Mouse (Mus musculus) layer of hippocampus, postnatal 25 days (tissue): ENCODE measurements around the gene Traip. TPM values are rescaled to one million over a fixed set of nuclear protein-coding genes. Genes with fewer than 3 reads are reported as not detected.
"Not testable (repeated sequence)": the region's sequence is repeated elsewhere in the genome, so short reads cannot be mapped to it uniquely, and the experiment has no call there.

Experiments used
- DNase-seq, 2 experiments: peaks; one replicate each; pipeline ENCODE4 v3.0.0; 2022; ENCODE audit warnings: mixed read lengths in 2 of 2, low spot score in 1 of 2; ENCODE audit errors: extremely low spot score in 1 of 2
- total RNA-seq, 2 experiments: library from RNA; stranded (reverse); gene quantifications; 2 replicates each; pipeline ENCODE4 v1.2.3; 2021

Gene Traip
- total RNA-seq, 2 experiments from 2014 or later: 17.2 to 19.1 TPM

DNA sequence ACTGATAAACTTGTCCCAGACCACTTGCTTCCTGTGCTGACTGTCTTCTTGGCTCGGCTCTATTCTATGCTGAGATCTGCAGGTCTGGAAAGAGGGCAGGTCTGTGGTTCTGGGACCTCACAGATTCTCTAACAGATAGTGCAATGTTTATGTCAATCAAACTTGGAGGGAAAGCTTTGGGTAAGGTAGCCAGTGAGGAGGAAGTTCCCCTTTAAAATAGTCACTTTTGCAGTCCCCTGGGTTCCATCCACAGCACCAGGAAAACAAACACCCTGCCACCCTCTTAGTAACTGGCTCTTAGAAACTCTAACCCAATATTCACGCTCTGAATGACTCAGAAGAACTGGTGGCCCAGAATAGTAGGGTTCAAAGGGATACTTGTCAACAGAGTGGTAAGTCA, 44.5 kb downstream of the Traip start:
- DNase-seq: no peak

DNA sequence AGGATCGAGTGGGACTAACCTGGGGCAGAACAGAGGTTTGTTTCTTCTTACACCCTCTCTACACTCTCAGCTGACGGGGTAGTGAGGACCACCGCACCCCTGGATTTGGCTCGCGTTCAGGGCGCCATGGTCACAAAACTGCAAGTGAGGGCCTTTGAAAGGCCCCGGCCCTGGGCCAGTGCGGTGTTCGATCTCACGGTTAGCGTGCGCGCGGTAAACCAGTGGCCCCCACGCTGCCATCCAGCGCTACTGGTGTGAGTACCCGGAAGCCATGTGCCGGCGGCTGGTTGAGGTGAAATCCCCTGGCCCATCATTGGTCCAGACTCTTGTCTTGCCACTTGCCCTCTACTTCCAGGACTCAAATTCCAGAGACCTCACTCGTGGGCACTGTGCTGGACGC, 45.6 kb downstream of the Traip start:
- no peak for DNase-seq

DNA sequence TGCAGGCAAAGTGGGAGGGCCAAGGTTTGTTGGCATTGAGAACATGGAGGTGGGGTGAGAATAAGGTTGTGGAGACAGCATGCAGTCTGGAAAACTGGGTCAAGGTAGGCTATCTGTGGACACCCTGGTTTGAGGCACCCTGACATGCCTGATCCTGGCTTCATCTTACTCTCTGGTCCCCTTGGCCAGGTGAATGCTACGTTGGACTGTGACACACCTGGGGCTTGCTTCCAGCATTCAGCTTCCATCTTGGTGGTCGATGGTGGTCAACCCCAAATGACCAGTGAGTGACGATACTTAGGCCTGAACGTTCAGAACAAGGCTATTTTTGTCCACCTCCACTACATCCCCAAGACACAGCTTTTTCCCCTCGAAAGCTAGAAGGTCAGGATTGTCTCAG, 46.1 kb downstream of the Traip start, which contains the start of gene Gm20662:
Gm20662 (plus strand) TSS at position 301 of the 400 bp plus-strand sequence.
- no peak for DNase-seq

DNA sequence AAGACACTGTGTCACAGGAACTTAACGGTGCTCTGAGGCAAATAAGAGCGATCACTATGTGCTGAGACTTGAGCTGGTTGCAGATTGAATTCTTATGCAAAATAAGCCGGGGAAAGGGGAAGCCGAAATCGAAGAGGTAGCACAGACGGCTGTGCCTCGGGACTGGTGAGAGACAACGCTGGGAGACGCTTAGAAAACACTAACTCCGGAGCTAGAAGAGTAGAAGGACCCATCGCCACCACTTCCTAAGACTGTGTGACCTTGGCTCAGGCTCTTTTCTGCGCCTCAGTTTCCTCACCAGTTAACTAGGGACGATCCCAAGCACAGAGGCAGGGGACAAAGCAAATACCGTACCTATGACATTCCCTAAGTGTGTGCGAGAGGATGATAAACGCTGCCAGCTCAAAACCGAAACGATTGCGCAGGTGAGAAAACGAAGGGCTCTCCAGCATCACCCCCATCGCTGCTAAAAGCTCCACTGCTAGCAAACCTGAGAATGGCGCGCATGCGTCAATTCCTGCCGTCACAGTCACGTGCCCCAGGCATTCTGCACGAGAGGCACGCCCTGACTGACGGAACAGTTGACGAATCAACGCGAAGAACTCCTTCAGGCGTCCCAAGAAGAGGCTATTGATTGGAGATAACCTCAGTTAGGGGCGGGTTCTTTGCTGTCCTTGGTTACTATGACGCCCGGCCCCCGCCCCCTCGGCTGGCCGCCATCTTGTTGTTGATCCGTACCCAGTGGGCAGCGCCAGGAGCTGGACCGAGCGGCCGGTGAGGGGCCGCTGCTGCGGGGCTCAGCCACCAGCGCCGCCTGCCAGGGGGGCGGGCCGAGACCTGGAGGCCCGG, 52.2 kb downstream of the Traip start, which contains the start of gene Ip6k1:
Ip6k1 (plus strand) TSS at position 580 of the 849 bp plus-strand sequence.
- DNase-seq: peak; percentile 99 to 100

DNA sequence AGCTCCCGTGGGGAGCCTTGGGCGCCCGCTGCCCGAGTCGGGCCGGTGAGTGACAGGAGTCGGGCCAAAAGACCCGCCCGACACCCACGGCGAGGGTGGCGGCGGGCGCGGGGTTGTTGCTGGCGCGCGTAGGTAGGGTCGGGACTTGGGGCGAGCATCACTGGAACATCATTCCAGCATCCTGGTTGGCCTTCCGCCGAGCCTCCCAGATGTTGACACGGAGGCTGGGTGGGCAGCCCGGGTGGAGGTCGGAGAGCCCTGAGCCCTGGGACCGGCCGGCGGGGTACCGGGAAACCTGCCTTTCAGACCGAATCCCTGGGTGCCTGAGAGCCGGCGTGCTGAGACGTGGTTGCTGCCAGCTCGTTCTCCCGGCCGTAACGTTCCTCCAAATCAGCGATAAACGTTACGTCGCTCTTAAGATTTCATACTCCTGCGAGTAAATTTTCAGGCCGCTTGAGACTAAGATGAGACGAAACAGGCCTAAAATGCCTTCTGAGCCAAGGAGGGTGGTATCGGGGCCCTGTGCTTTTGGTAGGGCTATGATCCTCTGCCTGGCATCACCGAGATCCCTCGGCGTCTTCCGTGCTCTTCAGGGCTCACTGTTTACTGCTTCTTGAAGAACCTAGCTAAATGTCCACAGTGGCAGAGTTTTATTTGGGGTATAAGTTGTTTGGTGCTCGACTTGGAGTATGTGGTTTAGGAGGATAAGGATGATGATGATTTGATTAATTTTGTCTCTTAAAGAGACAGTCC, 53.0 kb downstream of the Traip start:
- peak in 1 of 2 experiments; percentile 41 for DNase-seq

DNA sequence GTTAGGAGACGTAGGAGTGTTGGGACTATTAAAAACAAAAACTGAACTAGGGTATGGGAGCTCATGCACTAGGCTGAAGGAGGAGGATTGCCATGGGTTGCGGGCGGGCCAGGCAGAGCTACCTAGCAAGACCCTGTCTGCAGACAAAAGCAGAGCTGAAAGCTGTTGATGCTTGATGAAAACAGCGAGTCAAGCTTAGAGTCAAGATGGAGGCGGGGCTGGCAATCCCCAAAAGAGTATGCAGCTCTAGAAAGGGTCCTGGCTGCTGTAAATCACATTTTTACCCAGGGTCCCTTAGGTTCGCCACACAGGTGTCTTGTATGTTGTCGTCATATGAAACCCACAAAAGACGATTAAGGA, 53.6 kb downstream of the Traip start:
- DNase-seq: no peak

DNA sequence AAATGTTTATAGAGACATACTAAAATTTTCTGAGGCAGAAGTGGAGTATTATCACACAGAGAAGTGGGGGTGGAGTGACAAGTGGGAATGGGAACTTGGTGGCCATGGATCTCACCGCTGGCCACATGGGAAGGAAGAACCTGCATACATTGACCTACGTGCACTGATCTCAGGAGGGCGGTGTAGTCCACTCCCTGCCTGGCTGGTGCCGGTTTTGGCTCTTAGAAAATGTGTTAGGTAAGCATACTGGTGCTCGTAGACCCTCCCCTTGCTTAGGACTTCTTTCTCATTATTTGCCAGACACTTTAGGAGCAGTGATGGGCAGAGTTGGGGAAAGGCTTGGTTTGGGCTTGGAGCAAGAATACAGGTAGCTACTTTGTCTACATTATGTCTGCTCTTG, 58.1 kb downstream of the Traip start:
- no peak for DNase-seq

DNA sequence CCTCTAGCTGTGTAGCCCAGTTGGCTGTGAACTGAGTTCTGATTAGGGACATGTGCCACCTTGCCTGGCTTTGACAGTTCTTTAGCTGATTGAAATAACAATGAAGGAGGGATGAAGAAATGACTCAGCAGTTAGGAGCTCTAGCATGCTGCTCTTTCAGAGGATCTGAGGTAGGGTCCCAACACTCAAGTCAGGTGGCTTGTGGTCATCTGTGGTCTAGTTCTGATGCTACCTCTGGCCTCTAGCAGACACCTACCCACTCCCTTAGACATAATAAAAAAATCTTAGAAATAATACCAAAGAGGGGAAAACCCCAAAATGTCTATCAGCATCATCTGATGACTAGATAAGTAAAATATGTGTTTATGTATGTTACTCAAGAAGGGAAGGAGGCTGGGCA, 60.4 kb downstream of the Traip start:
- DNase-seq: no peak

DNA sequence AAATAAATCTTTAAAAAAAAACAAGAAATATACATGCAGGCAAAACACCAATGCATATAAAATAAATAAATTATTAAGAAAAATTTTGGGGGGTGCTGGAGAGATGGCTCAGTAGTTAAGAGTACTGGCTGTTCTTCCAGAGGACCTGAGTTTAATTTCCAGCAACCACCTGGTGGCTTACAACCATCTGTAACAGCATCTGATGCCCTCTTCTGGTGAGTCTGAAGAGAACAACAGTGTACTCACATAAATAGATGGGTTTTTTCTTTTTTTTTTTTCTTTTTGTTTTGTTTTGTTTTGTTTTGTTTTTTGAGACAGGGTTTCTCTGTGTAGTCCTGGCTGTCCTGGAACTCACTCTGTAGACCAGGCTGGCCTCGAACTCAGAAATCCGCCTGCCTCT, 63.6 kb downstream of the Traip start:
- not testable (repeated sequence) for DNase-seq

DNA sequence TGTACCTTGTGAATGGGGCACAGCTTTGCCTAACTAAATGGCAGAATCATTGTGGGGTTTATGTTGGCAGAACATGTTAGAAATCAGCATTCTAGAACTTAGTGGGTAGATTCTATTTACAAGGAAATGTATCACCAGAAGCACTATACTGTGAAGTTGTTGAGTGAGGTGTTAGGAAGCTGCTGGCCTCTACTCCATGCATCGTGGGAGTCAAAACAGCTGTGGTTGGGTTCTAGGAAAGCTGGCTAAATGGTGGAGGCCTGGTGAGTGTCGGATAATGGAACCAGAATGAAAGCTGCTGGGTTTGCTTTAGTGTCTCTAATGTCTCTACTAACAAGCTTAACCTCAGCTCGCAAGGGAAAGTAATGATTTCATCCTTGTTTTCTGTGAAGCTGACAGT, 67.2 kb downstream of the Traip start:
- no peak for DNase-seq

DNA sequence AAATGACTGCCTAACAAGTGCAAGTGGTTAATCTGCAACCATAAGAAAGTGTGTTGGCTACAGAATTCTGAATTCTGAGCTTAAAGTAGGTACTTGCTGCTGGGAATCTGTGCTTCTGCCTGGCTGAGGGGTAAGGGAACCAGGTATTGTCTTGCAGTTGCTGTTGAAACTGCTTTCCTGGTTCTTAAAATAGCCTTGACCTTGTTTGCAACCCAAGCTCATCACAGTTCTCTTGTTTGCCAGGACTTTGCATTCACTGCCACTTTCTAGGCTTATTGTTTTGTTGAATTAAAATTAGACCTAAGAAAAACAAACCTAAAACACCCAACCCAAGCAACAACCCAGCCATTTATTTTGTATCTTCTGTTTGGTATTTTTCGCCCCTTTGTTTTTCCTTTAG, 70.8 kb downstream of the Traip start:
- no peak for DNase-seq

Other genes starting within 250 kb of the Traip start
- gene Sema3f, start 239.7 kb upstream of the Traip start, total RNA-seq: 1 to 10 TPM; 2.9 to 4.2 TPM
- gene Rbm5, start 179.1 kb upstream of the Traip start, total RNA-seq: 100 to 1,000 TPM; 117 to 159 TPM
- gene Rbm6, start 76.9 kb upstream of the Traip start, total RNA-seq: 10 to 100 TPM; 52.3 to 59.6 TPM
- gene Mon1a, start 62.0 kb upstream of the Traip start, total RNA-seq: 10 to 100 TPM; 24.4 to 25.1 TPM
- gene Mst1r, start 43.3 kb upstream of the Traip start, total RNA-seq: 1 to 10 TPM; 1.6 to 2.6 TPM
- gene Actl11, start 21.7 kb upstream of the Traip start, total RNA-seq: not detected
- gene Camkv, start 14.5 kb upstream of the Traip start, total RNA-seq: 100 to 1,000 TPM; 509 to 559 TPM
- 1 to 10 TPM; 3.8 to 5.2 TPM for gene Uba7, start 25.4 kb downstream of the Traip start, total RNA-seq
- 1 to 10 TPM; 1.0 to 1.4 TPM for gene Gm20661, start 32.9 kb downstream of the Traip start, total RNA-seq
- gene Inka1, start 35.7 kb downstream of the Traip start, total RNA-seq: 10 to 100 TPM; 12.0 to 13.6 TPM
- gene Cdhr4, start 42.4 kb downstream of the Traip start, total RNA-seq: 1 to 10 TPM; 3.3 to 5.3 TPM
- 1 to 10 TPM in 1 of 2 experiments, not detected in 1; 3.5 TPM for gene Gm20662, start 46.2 kb downstream of the Traip start, total RNA-seq
- gene Ip6k1, start 52.4 kb downstream of the Traip start, total RNA-seq: 100 to 1,000 TPM; 220 to 228 TPM
- gene Gmppb, start 99.1 kb downstream of the Traip start, total RNA-seq: 10 to 100 TPM; 14.5 to 17.2 TPM
- 1 to 10 TPM; 2.0 to 2.2 TPM for gene Amigo3, start 103.0 kb downstream of the Traip start, total RNA-seq
- gene Mst1, start 130.3 kb downstream of the Traip start, total RNA-seq: not detected
- 10 to 100 TPM; 95.1 to 97.3 TPM for gene Rnf123, start 133.2 kb downstream of the Traip start, total RNA-seq
- 10 to 100 TPM; 32.0 to 32.7 TPM for gene Apeh, start 144.5 kb downstream of the Traip start, total RNA-seq
- 100 to 1,000 TPM; 190 to 242 TPM for gene Bsn, start 240.2 kb downstream of the Traip start, total RNA-seq